Mouse (Mus musculus) brain, embryonic 14.5 days (tissue): ENCODE measurements at regions not wholly inside any gene's neighbourhood (a gene's known extent, or its start where the extent isn't known, plus 50 kb on each side); places are given as distances from the start of the nearest gene placed in this dataset.

Experiments used
- CTCF ChIP-seq: fragments of 200-500 bp; IDR thresholded peaks from 2 replicates; pipeline ENCODE4 v1.5.1; 2012; ENCODE audit warnings: inconsistent platforms, mild to moderate bottlenecking, moderate library complexity, borderline replicate concordance; ENCODE audit not compliant: insufficient read depth, insufficient read length; ENCODE audit errors: extremely low read depth
- POLR2A ChIP-seq: fragments of 200-500 bp; IDR thresholded peaks from 2 replicates; pipeline ENCODE4 v1.6.1; 2012; ENCODE audit warnings: mild to moderate bottlenecking, inconsistent platforms, borderline replicate concordance; ENCODE audit not compliant: poor library complexity, insufficient read depth, insufficient read length, severe bottlenecking; ENCODE audit errors: extremely low read depth

- no peak for TF ChIP-seq CTCF
- no peak for TF ChIP-seq POLR2A
Observed at GRCm38 (mm10) chr1:7319313-7319712, 2511.6 kb downstream of the Gm37988 start.
